9 mouse cellular contexts compared by ENCODE assay signal in genomic region chr4:45106409-45106808, GRCm38 (mm10). TPM values are rescaled to one million over a fixed set of nuclear protein-coding genes. Genes with fewer than 3 reads are reported as not detected.
A peak's percentile ranks its signal among the peaks of the same experiment; 100 is the strongest.
DNase-seq lines count a peak whose midpoint lies in the region; ATAC-seq and TF ChIP-seq lines count a peak whose summit lies in the region.
"Had no signal": no experiment of that assay in that cellular context is flagged by ENCODE, and none has a peak within 500 bp of the region (broad histone marks: within the 10 kb centered on the region; RNA-seq: fewer than 3 reads in every experiment).

No protein-coding gene starts in this region.

- H3K36me3 ChIP-seq in kidney, postnatal 0 days (ENCODE audit: insufficient read depth, low read length) = peaks cover 27% of the 10 kb centered on the region; the same call in 1 of the 2 replicates
- H3K36me3 ChIP-seq in myocyte (ENCODE audit: control insufficient read depth, insufficient read depth) = peaks cover 18% of the 10 kb centered on the region

- peak; percentile 26; the same call in 1 of the 2 replicates for TF ChIP-seq CTCF in kidney, postnatal 0 days (IDR thresholded peaks at IDR 0.05; ENCODE audit: low read depth)

- WGBS in kidney, postnatal 0 days = 75% methylated on average over 5 of the region's 5 CpGs

- H3ac ChIP-seq in myocyte (ENCODE audit: control insufficient read depth, insufficient read length) = no peak overlapping the region

- H3K4me2 ChIP-seq in kidney, postnatal 0 days (ENCODE audit: low read length) = peak overlapping the region; percentile 81
- H3K4me2 ChIP-seq in myocyte (ENCODE audit: low read depth) = peak overlapping the region; percentile 86

- no peak overlapping the region for H3K27ac ChIP-seq in kidney, postnatal 0 days

- H3K4me1 ChIP-seq in kidney, postnatal 0 days (replicated peaks; ENCODE audit: insufficient read depth, low read length) = peaks cover 10% of the 10 kb centered on the region

- no peaks in the 10 kb centered on the region for H3K27me3 ChIP-seq in kidney, postnatal 0 days (ENCODE audit: insufficient read depth, low read length)
- H3K27me3 ChIP-seq in myocyte (ENCODE audit: control insufficient read depth, insufficient read depth, insufficient read length) = no peaks in the 10 kb centered on the region

- no peak overlapping the region for H3K4me3 ChIP-seq in kidney, postnatal 0 days (replicated peaks; ENCODE audit: low read depth, low read length)
- peak overlapping the region; percentile 90 for H3K4me3 ChIP-seq in myocyte

- H3K9ac ChIP-seq in kidney, postnatal 0 days (ENCODE audit: low read depth, low read length) = no peak overlapping the region

- DNase-seq in kidney, postnatal 0 days (ENCODE audit: low spot score) = no peak
- DNase-seq in kidney, adult 8-10 months = no peak
- peak; percentile 79 for DNase-seq in ZHBTc4 (ENCODE audit: low read depth, low spot score)
- DNase-seq in induced T-regulatory cell, adult 2 months (ENCODE audit: low read depth) = peak; percentile 45
- no peak for DNase-seq in urinary bladder, adult 18-20 months (ENCODE audit: low spot score in 2 of 2)
- no peak for DNase-seq in left cerebral cortex, postnatal 4 days
- DNase-seq in layer of hippocampus, adult 18-20 months (ENCODE audit: low spot score in 2 of 2) = no peak
- DNase-seq: cerebellum, adult 18-20 months had no signal

- intact Hi-C loops in left cerebral cortex, postnatal 4 days (cut with DNase I) = no loop called here

- no peak for TF ChIP-seq POLR2A in myocyte (IDR thresholded peaks at IDR 0.05; ENCODE audit: insufficient read length, low read depth)

- peaks cover 28% of the 10 kb centered on the region for H3K79me2 ChIP-seq in myocyte (ENCODE audit: control insufficient read depth, insufficient read depth)

- no peaks in the 10 kb centered on the region for H3K9me3 ChIP-seq in kidney, postnatal 0 days (replicated peaks; ENCODE audit: low read length)

- ATAC-seq in kidney, postnatal 0 days (replicated peaks; ENCODE audit: low FRiP score, low read depth) = no peak

TF ChIP-seq in myocyte, 11 proteins besides CTCF, POLR2A, EP300 and RAD21:
- no peak for TF ChIP-seq REST (IDR thresholded peaks at IDR 0.05; ENCODE audit: insufficient read depth, insufficient read length)
- TF ChIP-seq E2F4 (IDR thresholded peaks at IDR 0.05; ENCODE audit: insufficient read depth) = no peak
- no peak for TF ChIP-seq MYOG (IDR thresholded peaks at IDR 0.05; ENCODE audit: control insufficient read depth in 1 of 3, insufficient read depth in 1 of 3, insufficient read length in 2 of 3, low read depth in 2 of 3)
- no peak for TF ChIP-seq USF1 (IDR thresholded peaks at IDR 0.05; ENCODE audit: low read depth)
- no peak for TF ChIP-seq TCF12 (IDR thresholded peaks at IDR 0.05; ENCODE audit: insufficient read depth, poor library complexity, severe bottlenecking)
- no peak for TF ChIP-seq TCF3 (IDR thresholded peaks at IDR 0.05; ENCODE audit: insufficient read length, low read depth)
- TF ChIP-seq MAX (IDR thresholded peaks at IDR 0.05; ENCODE audit: low read depth) = no peak
- TF ChIP-seq POLR2AphosphoS2 (IDR thresholded peaks at IDR 0.05; ENCODE audit: insufficient read length, low read depth) = no peak
- TF ChIP-seq CEBPB (IDR thresholded peaks at IDR 0.05; ENCODE audit: insufficient read depth, poor library complexity, severe bottlenecking) = no peak

RNA-seq across cellular contexts. Expression of gene Tomm5, which starts 1.5 kb away (rescaled TPM):
- 313 and 347 TPM in 2 replicates for polyA plus RNA-seq in kidney, postnatal 0 days (2015; fragmentation: Nextera tagmentation; extraction: Ambion mirVana)
- 311 TPM for polyA plus RNA-seq in myocyte (2012; fragmentation: generic; extraction: Trizol)
- 10 to 100 TPM; 54.3 to 60.2 TPM for total RNA-seq in left cerebral cortex, postnatal 4 days (2021)
- total RNA-seq in layer of hippocampus, adult 18-20 months (2021) = 10 to 100 TPM; 65.4 to 66.6 TPM

RNA-seq across cellular contexts. Expression of gene Fbxo10, which starts 22.0 kb away (rescaled TPM):
- polyA plus RNA-seq in kidney, postnatal 0 days (2015; fragmentation: Nextera tagmentation; extraction: Ambion mirVana) = 10.7 and 10.9 TPM in 2 replicates
- 7.8 TPM for polyA plus RNA-seq in myocyte (2012; fragmentation: generic; extraction: Trizol)
- total RNA-seq in left cerebral cortex, postnatal 4 days (2021) = 10 to 100 TPM; 29.6 to 30.8 TPM
- total RNA-seq in layer of hippocampus, adult 18-20 months (2021) = 10 to 100 TPM; 45.2 to 47.4 TPM

Comparison
In these comparisons a context has a peak if more than half of its experiments do, and no peak if none do; other contexts are left out.
1. DNase-seq: peak in ZHBTc4 (single experiment) and induced T-regulatory cell, adult 2 months (single experiment); none in kidney, postnatal 0 days (single experiment), kidney, adult 8-10 months (0 of 2), urinary bladder, adult 18-20 months (0 of 2), left cerebral cortex, postnatal 4 days (single experiment) and layer of hippocampus, adult 18-20 months (0 of 2).